Mouse (Mus musculus) stomach, postnatal 0 days (tissue): Measurements from ENCODE around the gene Gmps.

Source experiments
- CTCF ChIP-seq: IDR thresholded peaks from 2 replicates; pipeline ENCODE4 v1.5.1; 2016; ENCODE audit warnings: antibody characterized with exemption, low read depth, mild to moderate bottlenecking, moderate library complexity
- EP300 ChIP-seq: optimal IDR thresholded peaks from 2 replicates; pipeline ENCODE3; 2016; ENCODE audit warnings: antibody characterized with exemption

GRCm38 (mm10) chr3:63988722-63989440, 13.0 kb downstream of the Gmps start:
- no peak for TF ChIP-seq CTCF
- TF ChIP-seq EP300 = no peak
